Mouse (Mus musculus): Measurements from ENCODE around the gene Dbn1. TPM values are rescaled to one million over a fixed set of nuclear protein-coding genes. Genes with fewer than 3 reads are reported as not detected.
A peak's percentile ranks its signal among the peaks of the same experiment; 100 is the strongest.

The Dbn1 gene
- polyA plus RNA-seq, 1 experiment from 2014 or later, result 792 TPM

DNA sequence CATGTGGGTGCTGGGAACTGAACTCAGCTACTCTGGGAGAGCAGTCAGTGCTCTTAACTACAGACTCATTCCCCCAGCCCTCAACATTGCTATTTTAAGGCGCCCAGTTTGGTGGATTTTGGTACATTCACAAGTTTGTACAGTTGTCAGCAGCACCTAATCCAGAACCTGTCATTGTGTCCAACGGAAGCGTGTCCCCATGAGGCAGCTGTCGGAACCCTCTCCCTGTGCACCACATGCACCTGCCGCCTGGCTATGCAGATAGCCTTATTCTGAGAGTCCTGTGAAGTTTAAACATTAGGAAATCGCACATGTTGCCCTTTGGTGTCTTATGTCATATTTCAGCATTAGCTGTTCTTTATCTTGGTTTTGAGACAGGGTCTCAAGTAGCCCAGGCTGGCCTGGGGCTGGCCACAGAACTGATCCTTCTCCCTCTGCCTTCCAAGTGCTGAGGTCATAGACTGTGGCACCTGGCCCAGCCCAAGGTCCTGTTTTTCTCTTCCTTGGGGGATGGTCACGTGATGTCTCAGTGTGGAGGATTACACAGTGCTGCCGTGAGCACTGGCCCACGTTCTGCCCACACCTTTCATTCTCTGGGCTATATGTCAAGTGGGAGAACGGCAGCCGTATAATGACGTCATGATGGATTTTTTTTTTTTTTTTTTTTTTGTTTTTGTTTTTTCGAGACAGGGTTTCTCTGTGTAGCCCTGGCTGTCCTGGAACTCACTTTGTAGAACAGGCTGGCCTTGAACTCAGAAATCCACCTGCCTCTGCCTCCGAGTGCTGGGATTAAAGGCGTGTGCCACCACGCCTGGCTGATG lies 38.0 kb upstream of the Dbn1 start:
- no peak for ATAC-seq
- Histone ChIP-seq H3K4me3 (replicated peaks; ENCODE audit: low read length) (no peak overlapping the region), H3K4me1 (replicated peaks; ENCODE audit: control insufficient read depth, insufficient read depth, low read length) (no peaks in the 10 kb centered on the region), H3K27ac (ENCODE audit: low read length) (no peak overlapping the region), H3K27me3 (replicated peaks; ENCODE audit: control insufficient read depth, insufficient read depth, low read length) (no peaks in the 10 kb centered on the region), H3K36me3 (ENCODE audit: control insufficient read depth, insufficient read depth) (peaks cover 14% of the 10 kb centered on the region), H3K9me3 (ENCODE audit: control insufficient read depth, low read length) (no peaks in the 10 kb centered on the region), H3K9ac (replicated peaks; ENCODE audit: low read depth, low read length) (no peak overlapping the region), H3K4me2 (ENCODE audit: low read length) (no peak overlapping the region)
- 77% methylated on average over 16 of the region's 16 CpGs for WGBS

GRCm38 (mm10) chr13:55523951-55524600 lies 36.2 kb upstream of the Dbn1 start:
- Histone ChIP-seq H3K9ac (replicated peaks; ENCODE audit: low read depth, low read length) (no peak overlapping the region), H3K4me1 (replicated peaks; ENCODE audit: control insufficient read depth, insufficient read depth, low read length) (no peaks in the 10 kb centered on the region), H3K27me3 (replicated peaks; ENCODE audit: control insufficient read depth, insufficient read depth, low read length) (no peaks in the 10 kb centered on the region), H3K9me3 (ENCODE audit: control insufficient read depth, low read length) (no peaks in the 10 kb centered on the region), H3K36me3 (ENCODE audit: control insufficient read depth, insufficient read depth) (peaks cover 1% of the 10 kb centered on the region), H3K4me2 (ENCODE audit: low read length) (no peak overlapping the region), H3K27ac (ENCODE audit: low read length) (no peak overlapping the region), H3K4me3 (replicated peaks; ENCODE audit: low read length) (no peak overlapping the region)
- ATAC-seq, result no peak
- 91% methylated on average over 23 of the region's 23 CpGs for WGBS

GRCm38 (mm10) chr13:55523278-55523677 lies 35.4 kb upstream of the Dbn1 start:
- Histone ChIP-seq H3K27me3 (replicated peaks; ENCODE audit: control insufficient read depth, insufficient read depth, low read length) (no peaks in the 10 kb centered on the region), H3K9ac (replicated peaks; ENCODE audit: low read depth, low read length) (no peak overlapping the region), H3K4me3 (replicated peaks; ENCODE audit: low read length) (no peak overlapping the region), H3K9me3 (ENCODE audit: control insufficient read depth, low read length) (no peaks in the 10 kb centered on the region), H3K36me3 (ENCODE audit: control insufficient read depth, insufficient read depth) (no peaks in the 10 kb centered on the region), H3K27ac (ENCODE audit: low read length) (no peak overlapping the region), H3K4me1 (replicated peaks; ENCODE audit: control insufficient read depth, insufficient read depth, low read length) (no peaks in the 10 kb centered on the region), H3K4me2 (ENCODE audit: low read length) (no peak overlapping the region)
- WGBS, result 68% methylated on average over 17 of the region's 17 CpGs
- no peak for ATAC-seq

DNA sequence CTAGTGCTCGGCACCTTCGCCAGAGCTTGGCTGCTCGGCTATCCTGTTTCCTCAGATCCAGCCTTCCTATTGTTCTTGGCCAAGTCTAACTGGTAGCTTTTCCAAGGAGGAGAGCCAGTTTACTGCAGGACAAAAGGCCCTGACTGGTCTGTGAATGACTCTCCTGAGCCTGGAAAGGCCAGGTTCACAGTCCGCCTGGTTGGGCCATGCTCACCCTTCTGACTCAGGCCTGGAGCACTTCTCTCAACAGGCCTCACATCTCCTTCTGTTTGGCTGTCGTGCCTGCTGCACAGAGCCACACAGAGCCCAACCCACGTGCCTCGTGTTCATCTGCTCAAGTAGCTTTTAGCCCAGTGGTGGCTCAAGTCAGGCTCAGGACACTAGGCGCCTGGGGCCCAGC lies 34.8 kb upstream of the Dbn1 start:
- Histone ChIP-seq H3K36me3 (ENCODE audit: control insufficient read depth, insufficient read depth) (no peaks in the 10 kb centered on the region), H3K9me3 (ENCODE audit: control insufficient read depth, low read length) (no peaks in the 10 kb centered on the region), H3K27me3 (replicated peaks; ENCODE audit: control insufficient read depth, insufficient read depth, low read length) (no peaks in the 10 kb centered on the region), H3K27ac (ENCODE audit: low read length) (no peak overlapping the region), H3K4me2 (ENCODE audit: low read length) (no peak overlapping the region), H3K4me3 (replicated peaks; ENCODE audit: low read length) (no peak overlapping the region), H3K4me1 (replicated peaks; ENCODE audit: control insufficient read depth, insufficient read depth, low read length) (no peaks in the 10 kb centered on the region), H3K9ac (replicated peaks; ENCODE audit: low read depth, low read length) (no peak overlapping the region)
- WGBS, result 54% methylated on average over 8 of the region's 8 CpGs
- ATAC-seq, result no peak

GRCm38 (mm10) chr13:55519606-55520005 lies 31.7 kb upstream of the Dbn1 start:
- H3K9ac ChIP-seq (replicated peaks; ENCODE audit: low read depth, low read length), result no peak overlapping the region
- H3K4me3 ChIP-seq (replicated peaks; ENCODE audit: low read length), result no peak overlapping the region
- H3K9me3 ChIP-seq (ENCODE audit: control insufficient read depth, low read length), result no peaks in the 10 kb centered on the region
- H3K4me1 ChIP-seq (replicated peaks; ENCODE audit: control insufficient read depth, insufficient read depth, low read length), result no peaks in the 10 kb centered on the region
- H3K36me3 ChIP-seq (ENCODE audit: control insufficient read depth, insufficient read depth), result no peaks in the 10 kb centered on the region
- 79% methylated on average over 4 of the region's 4 CpGs for WGBS
- no peaks in the 10 kb centered on the region for H3K27me3 ChIP-seq (replicated peaks; ENCODE audit: control insufficient read depth, insufficient read depth, low read length)
- H3K4me2 ChIP-seq (ENCODE audit: low read length), result no peak overlapping the region
- H3K27ac ChIP-seq (ENCODE audit: low read length), result no peak overlapping the region
- no peak for ATAC-seq

DNA sequence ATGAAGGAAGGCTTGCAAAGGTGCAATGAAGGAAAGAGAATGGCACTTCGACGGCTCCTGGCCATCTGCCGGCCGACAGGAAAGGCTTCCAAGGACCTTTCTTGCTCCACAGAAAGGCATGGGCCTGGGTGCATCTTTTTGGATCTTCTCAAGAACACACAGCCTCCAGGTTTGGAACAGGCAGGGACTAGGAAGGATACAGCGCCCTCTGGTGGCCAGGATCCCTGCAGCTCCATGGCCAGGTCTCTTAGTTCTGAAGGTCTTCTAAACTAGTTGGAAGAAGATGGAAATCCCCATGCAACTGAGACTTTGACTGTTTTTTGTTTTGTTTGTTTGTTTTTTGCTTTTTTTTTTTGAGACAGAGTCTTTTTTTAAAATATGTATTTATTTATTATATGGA lies 29.0 kb upstream of the Dbn1 start:
- Histone ChIP-seq H3K4me1 (replicated peaks; ENCODE audit: control insufficient read depth, insufficient read depth, low read length) (peaks cover 13% of the 10 kb centered on the region), H3K27me3 (replicated peaks; ENCODE audit: control insufficient read depth, insufficient read depth, low read length) (no peaks in the 10 kb centered on the region), H3K9ac (replicated peaks; ENCODE audit: low read depth, low read length) (no peak overlapping the region), H3K36me3 (ENCODE audit: control insufficient read depth, insufficient read depth) (no peaks in the 10 kb centered on the region), H3K27ac (ENCODE audit: low read length) (no peak overlapping the region), H3K9me3 (ENCODE audit: control insufficient read depth, low read length) (no peaks in the 10 kb centered on the region), H3K4me2 (ENCODE audit: low read length) (no peak overlapping the region), H3K4me3 (replicated peaks; ENCODE audit: low read length) (no peak overlapping the region)
- 2% methylated on average over 5 of the region's 5 CpGs for WGBS
- no peak for ATAC-seq

GRCm38 (mm10) chr13:55513828-55514227 lies 25.9 kb upstream of the Dbn1 start:
- peak overlapping the region; percentile 81 for H3K4me3 ChIP-seq (replicated peaks; ENCODE audit: low read length)
- no peaks in the 10 kb centered on the region for H3K36me3 ChIP-seq (ENCODE audit: control insufficient read depth, insufficient read depth)
- H3K9ac ChIP-seq (replicated peaks; ENCODE audit: low read depth, low read length), result peak overlapping the region; percentile 87
- no peaks in the 10 kb centered on the region for H3K27me3 ChIP-seq (replicated peaks; ENCODE audit: control insufficient read depth, insufficient read depth, low read length)
- no peak for ATAC-seq
- peak overlapping the region; percentile 91 for H3K4me2 ChIP-seq (ENCODE audit: low read length)
- no peaks in the 10 kb centered on the region for H3K9me3 ChIP-seq (ENCODE audit: control insufficient read depth, low read length)
- 34% methylated on average over 9 of the region's 9 CpGs for WGBS
- peaks cover 32% of the 10 kb centered on the region for H3K4me1 ChIP-seq (replicated peaks; ENCODE audit: control insufficient read depth, insufficient read depth, low read length)
- H3K27ac ChIP-seq (ENCODE audit: low read length), result no peak overlapping the region

DNA sequence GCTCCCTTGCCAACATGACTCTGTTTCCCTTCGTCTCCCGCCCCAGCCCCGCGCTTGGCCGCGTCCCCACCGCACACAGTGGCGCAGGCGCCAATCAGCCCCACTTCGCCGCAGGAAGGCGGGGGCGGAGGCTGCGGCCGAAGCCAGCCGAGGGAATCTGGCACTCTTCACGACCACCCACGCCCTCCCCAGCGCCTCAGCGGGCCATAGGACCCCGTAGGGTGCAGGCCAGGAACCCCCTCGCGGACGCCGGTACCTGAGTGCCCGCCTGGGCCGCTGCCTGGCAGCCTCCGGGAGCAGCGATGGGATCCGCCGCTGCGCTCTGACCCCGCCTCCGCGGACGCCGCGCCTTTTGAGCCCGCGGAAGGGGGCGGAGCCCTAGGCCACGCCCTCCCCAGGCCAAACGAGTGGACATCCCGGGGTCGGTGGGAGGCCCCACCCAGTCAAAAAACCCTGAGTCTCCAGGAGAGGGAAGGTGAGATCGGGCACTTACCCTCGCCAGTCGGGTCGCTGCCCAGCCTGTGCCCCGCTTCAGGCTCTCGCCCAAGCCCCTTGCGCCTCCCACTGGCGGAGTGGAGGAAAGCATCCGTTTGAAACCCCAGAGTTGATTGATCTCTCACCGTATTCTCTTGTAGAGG lies 25.3 kb upstream of the Dbn1 start, which contains the start of gene Pdlim7:
Pdlim7 (minus strand) TSS at position 566 of the 638 bp plus-strand sequence.
- Histone ChIP-seq H3K36me3 (ENCODE audit: control insufficient read depth, insufficient read depth) (no peaks in the 10 kb centered on the region), H3K9ac (replicated peaks; ENCODE audit: low read depth, low read length) (peak within 1 kb of the TSS; percentile 87), H3K4me1 (replicated peaks; ENCODE audit: control insufficient read depth, insufficient read depth, low read length) (peaks cover 32% of the 10 kb centered on the region), H3K9me3 (ENCODE audit: control insufficient read depth, low read length) (no peaks in the 10 kb centered on the region), H3K4me3 (replicated peaks; ENCODE audit: low read length) (peak within 1 kb of the TSS; percentile 81), H3K4me2 (ENCODE audit: low read length) (peak within 1 kb of the TSS; percentile 91), H3K27me3 (replicated peaks; ENCODE audit: control insufficient read depth, insufficient read depth, low read length) (no peaks in the 10 kb centered on the region), H3K27ac (ENCODE audit: low read length) (peak within 1 kb of the TSS; percentile 67)
- ATAC-seq, result peak; percentile 80
- WGBS, result under 1% methylated on average over 54 of the region's 55 CpGs

DNA sequence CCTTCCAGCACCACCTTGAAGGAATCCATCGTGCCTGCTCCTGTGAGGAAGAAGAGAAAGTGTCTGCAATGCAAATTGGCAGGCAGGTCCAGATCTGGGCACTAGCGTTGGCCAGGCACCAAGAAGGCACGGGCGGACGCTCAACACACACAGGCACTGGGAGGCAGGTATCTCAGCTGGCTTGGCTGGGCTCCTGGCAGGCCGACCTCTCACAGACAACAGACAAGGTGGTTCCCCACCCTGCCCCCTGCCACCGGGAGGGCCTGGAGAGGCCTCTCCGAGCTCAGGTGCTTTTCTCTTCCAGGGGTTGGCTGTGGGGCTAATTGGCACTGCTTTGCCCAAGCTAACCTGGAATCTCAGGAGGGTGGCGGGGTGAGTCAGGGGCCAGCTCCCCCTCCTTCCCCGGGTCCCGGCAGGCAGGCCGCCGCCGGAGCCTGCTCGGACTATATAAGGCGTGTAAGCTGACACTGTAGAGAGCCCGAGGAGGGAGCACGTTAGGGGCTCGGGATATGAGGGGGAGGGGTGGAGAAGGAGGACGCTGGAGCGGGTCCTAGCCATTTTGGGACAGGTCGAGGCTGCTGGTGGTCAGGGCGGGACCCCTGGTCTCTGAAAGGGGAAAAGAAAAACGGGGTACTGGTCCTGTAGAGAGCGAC lies 24.6 kb upstream of the Dbn1 start:
- Histone ChIP-seq H3K36me3 (ENCODE audit: control insufficient read depth, insufficient read depth) (0 out of 2 replicates have a peak, but pooled peaks cover 2% of the 10 kb centered on the region), H3K4me2 (ENCODE audit: low read length) (peak overlapping the region; percentile 91), H3K4me1 (replicated peaks; ENCODE audit: control insufficient read depth, insufficient read depth, low read length) (peaks cover 32% of the 10 kb centered on the region), H3K9me3 (ENCODE audit: control insufficient read depth, low read length) (no peaks in the 10 kb centered on the region), H3K9ac (replicated peaks; ENCODE audit: low read depth, low read length) (peak overlapping the region; percentile 87), H3K4me3 (replicated peaks; ENCODE audit: low read length) (peak overlapping the region; percentile 81), H3K27ac (ENCODE audit: low read length) (peak overlapping the region; percentile 67), H3K27me3 (replicated peaks; ENCODE audit: control insufficient read depth, insufficient read depth, low read length) (no peaks in the 10 kb centered on the region)
- under 1% methylated on average over 22 of the region's 25 CpGs for WGBS
- ATAC-seq, result peak; percentile 34
